In genomic region chr2:77503674-77504351, GRCm38 (mm10) we compare ENCODE assay signal across 22 mouse cellular contexts.
A peak's percentile ranks its signal among the peaks of the same experiment; 100 is the strongest.
DNase-seq lines count a peak whose midpoint lies in the region; ATAC-seq and TF ChIP-seq lines count a peak whose summit lies in the region.
"Had no signal": no experiment of that assay in that cellular context is flagged by ENCODE, and none has a peak within 500 bp of the region (broad histone marks: within the 10 kb centered on the region; RNA-seq: fewer than 3 reads in every experiment).

No protein-coding gene starts in this region.

- no peak for TF ChIP-seq POLR2A in small intestine, adult 2 months (IDR thresholded peaks at IDR 0.05; ENCODE audit: low read depth, low read length)

- TF ChIP-seq CTCF in hindbrain, postnatal 0 days (IDR thresholded peaks at IDR 0.05; ENCODE audit: low read depth), result no peak
- TF ChIP-seq CTCF in small intestine, adult 2 months (IDR thresholded peaks at IDR 0.05; ENCODE audit: extremely low read depth, insufficient read length, insufficient replicate concordance, low read depth, low read length), result no peak

- no peak for DNase-seq in hindbrain, postnatal 0 days (ENCODE audit: low spot score)
- DNase-seq in hindbrain, embryonic 10.5 days (ENCODE audit: low spot score), result no peak
- peak; percentile 68 to 75 for DNase-seq in cerebellum, adult 18-20 months
- DNase-seq in cerebellum, postnatal 14 days, result peak; percentile 53 to 63
- no peak for DNase-seq in adrenal gland, postnatal 4 days (ENCODE audit: low spot score in 2 of 2)
- no peak for DNase-seq in left cerebral cortex, adult 11 months (ENCODE audit: low spot score)
- DNase-seq in kidney, adult 8-10 months, result no peak
- DNase-seq: adrenal gland, postnatal 36 days; B cell, adult 2 months; forebrain, postnatal 0 days; gastrocnemius, adult 2 months; heart, postnatal 4 days; kidney, postnatal 4 days; lung, postnatal 14 days; midbrain, embryonic 14.5 days; right cerebral cortex, postnatal 4 days; thymus, postnatal 14 days had no signal

- WGBS in hindbrain, postnatal 0 days, result 74% methylated on average over 6 of the region's 6 CpGs
- WGBS in hindbrain, embryonic 10.5 days, result 88% methylated on average over 6 of the region's 6 CpGs
- 46% methylated on average over 6 of the region's 6 CpGs for WGBS in small intestine, adult 2 months

- H3K9ac ChIP-seq in hindbrain, postnatal 0 days (replicated peaks; ENCODE audit: low read length), result no peak overlapping the region
- H3K9ac ChIP-seq: forebrain, postnatal 0 days; heart, embryonic 15.5 days; kidney, embryonic 15.5 days; limb, embryonic 13.5 days had no signal

- no peak overlapping the region for H3K27ac ChIP-seq in hindbrain, postnatal 0 days
- no peak overlapping the region for H3K27ac ChIP-seq in hindbrain, embryonic 10.5 days
- H3K27ac ChIP-seq in small intestine, adult 2 months (ENCODE audit: insufficient read depth, low read depth, low read length), result peak overlapping the region; percentile 85
- H3K27ac ChIP-seq: forebrain, embryonic 10.5 days; gastrocnemius, adult 2 months; heart, embryonic 15.5 days; kidney, embryonic 15.5 days; limb, embryonic 13.5 days had no signal

- H3K9me3 ChIP-seq in hindbrain, postnatal 0 days (ENCODE audit: low read length), result no peaks in the 10 kb centered on the region
- no peaks in the 10 kb centered on the region for H3K9me3 ChIP-seq in hindbrain, embryonic 10.5 days
- H3K9me3 ChIP-seq: forebrain, embryonic 10.5 days; heart, embryonic 15.5 days; kidney, embryonic 15.5 days; limb, embryonic 13.5 days had no signal

- ATAC-seq in hindbrain, postnatal 0 days, result 0 out of 2 replicates have a peak, but pooled peaks have one; percentile 38
- ATAC-seq: forebrain, postnatal 0 days had no signal

- no peaks in the 10 kb centered on the region for H3K27me3 ChIP-seq in hindbrain, postnatal 0 days (ENCODE audit: insufficient read depth, low read length)
- no peaks in the 10 kb centered on the region for H3K27me3 ChIP-seq in hindbrain, embryonic 10.5 days (ENCODE audit: insufficient read depth, poor library complexity, severe bottlenecking)
- no peaks in the 10 kb centered on the region for H3K27me3 ChIP-seq in small intestine, adult 2 months (ENCODE audit: control insufficient read depth, insufficient read depth, low read length)
- H3K27me3 ChIP-seq: heart, embryonic 15.5 days; kidney, embryonic 15.5 days; limb, embryonic 13.5 days had no signal

- no peak overlapping the region for H3K4me2 ChIP-seq in hindbrain, postnatal 0 days (ENCODE audit: low read depth, low read length)
- H3K4me2 ChIP-seq: heart, embryonic 15.5 days; kidney, embryonic 15.5 days; limb, embryonic 13.5 days had no signal

- H3K4me1 ChIP-seq in hindbrain, postnatal 0 days (ENCODE audit: insufficient read depth, low read length), result no peaks in the 10 kb centered on the region
- H3K4me1 ChIP-seq in hindbrain, embryonic 10.5 days (replicated peaks), result peaks cover 8% of the 10 kb centered on the region
- peaks cover 13% of the 10 kb centered on the region; the same call in 1 of the 2 replicates for H3K4me1 ChIP-seq in small intestine, adult 2 months (ENCODE audit: control insufficient read depth, insufficient read depth, insufficient read length, low read length)

- no peaks in the 10 kb centered on the region for H3K36me3 ChIP-seq in hindbrain, postnatal 0 days (ENCODE audit: insufficient read depth, low read length)
- no peaks in the 10 kb centered on the region for H3K36me3 ChIP-seq in hindbrain, embryonic 10.5 days
- H3K36me3 ChIP-seq in small intestine, adult 2 months (ENCODE audit: control insufficient read depth, insufficient read depth, low read length), result no peaks in the 10 kb centered on the region
- H3K36me3 ChIP-seq: forebrain, embryonic 10.5 days; heart, embryonic 15.5 days; kidney, embryonic 15.5 days; limb, embryonic 13.5 days had no signal

- H3K4me3 ChIP-seq in hindbrain, postnatal 0 days (ENCODE audit: low read length), result no peak overlapping the region
- H3K4me3 ChIP-seq in hindbrain, embryonic 10.5 days, result no peak overlapping the region
- H3K4me3 ChIP-seq in small intestine, adult 2 months (ENCODE audit: low read depth, low read length), result no peak overlapping the region; the same call in 1 of the 2 replicates
- H3K4me3 ChIP-seq: forebrain, embryonic 10.5 days; gastrocnemius, adult 2 months; heart, embryonic 15.5 days; kidney, embryonic 15.5 days; limb, embryonic 13.5 days had no signal

Comparison
In these comparisons a context has a peak if more than half of its experiments do, and no peak if none do; other contexts are left out.
1. DNase-seq: peak in cerebellum, adult 18-20 months (2 of 2) and cerebellum, postnatal 14 days (2 of 2); none in hindbrain, postnatal 0 days (single experiment), hindbrain, embryonic 10.5 days (single experiment), adrenal gland, postnatal 4 days (0 of 2), left cerebral cortex, adult 11 months (single experiment) and kidney, adult 8-10 months (0 of 2).